Mouse (Mus musculus): ENCODE measurements at regions not wholly inside any gene's neighbourhood (a gene's known extent, or its start where the extent isn't known, plus 50 kb on each side); places are given as distances from the start of the nearest gene placed in this dataset.

DNA sequence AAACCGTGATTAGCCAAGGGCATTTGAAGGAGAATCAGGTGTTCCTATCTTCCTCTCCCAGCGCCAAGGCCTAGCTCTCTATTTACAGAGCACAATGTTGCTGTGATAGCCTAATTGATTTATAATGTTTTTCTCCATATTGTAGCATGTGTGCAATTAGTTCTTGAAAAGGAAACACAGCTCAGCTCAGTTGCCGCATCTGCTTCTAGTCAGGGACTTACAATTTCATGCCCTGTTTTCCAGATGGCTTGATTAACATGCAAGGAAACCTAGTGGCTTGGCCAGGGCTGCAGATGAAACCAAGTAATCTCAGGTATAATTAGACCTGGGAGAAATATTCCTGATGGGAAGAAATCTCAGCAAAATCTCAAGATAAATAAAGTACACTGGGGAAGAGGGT is 434.1 kb downstream of the Ets1 start:
- Histone ChIP-seq H3K9me3 (replicated peaks; ENCODE audit: low read length) (no peaks in the 10 kb centered on the region), H3K4me3 (replicated peaks in 1 of 3; ENCODE audit: low read depth in 2 of 3, low read length in 2 of 3, poor library complexity in 1 of 3) (no peak overlapping the region), H3K79me2 (replicated peaks; ENCODE audit: control insufficient read depth, extremely low read depth, insufficient read depth, poor library complexity, severe bottlenecking) (no peaks in the 10 kb centered on the region), H3K36me3 (replicated peaks in 1 of 2; ENCODE audit: control insufficient read depth in 1 of 2, insufficient read depth in 1 of 2, low read length in 1 of 2) (no peaks in the 10 kb centered on the region), H3K9ac (ENCODE audit: insufficient read depth, low read depth) (no peak overlapping the region), H3K27me3 (replicated peaks) (no peaks in the 10 kb centered on the region), H3K27ac (ENCODE audit: insufficient read depth, low read depth) (no peak overlapping the region), H3K4me2 (ENCODE audit: insufficient read depth, low read depth, poor library complexity, severe bottlenecking) (no peak overlapping the region), H3K4me1 (ENCODE audit: control insufficient read depth in 1 of 2, insufficient read depth in 2 of 2) (no peaks in the 10 kb centered on the region)
- TF ChIP-seq TCF12 (IDR thresholded peaks at IDR 0.05; ENCODE audit: low read depth, low read length) (no peak), TBP (conservative IDR thresholded peaks at IDR 0.05; ENCODE audit: low read depth, low read length) (no peak), PAX5 (IDR thresholded peaks at IDR 0.05; ENCODE audit: low read length) (no peak), RAD21 (IDR thresholded peaks at IDR 0.05; ENCODE audit: low read depth, low read length) (no peak), UBTF (IDR thresholded peaks at IDR 0.05; ENCODE audit: low read depth, low read length) (no peak), E2F4 (IDR thresholded peaks at IDR 0.05; ENCODE audit: insufficient replicate concordance, low read depth, low read length) (no peak), USF1 (IDR thresholded peaks at IDR 0.05; ENCODE audit: low read depth, low read length) (no peak), BHLHE40 (IDR thresholded peaks at IDR 0.05; ENCODE audit: low read depth, low read length) (no peak), MAX (IDR thresholded peaks at IDR 0.05; ENCODE audit: low read length) (no peak), NELFE (IDR thresholded peaks at IDR 0.05; ENCODE audit: low read depth, low read length) (no peak), POLR2A (IDR thresholded peaks at IDR 0.05; ENCODE audit: low read depth, low read length) (no peak), IRF4 (IDR thresholded peaks at IDR 0.05; ENCODE audit: low read depth, low read length) (no peak), ZKSCAN1 (IDR thresholded peaks at IDR 0.05; ENCODE audit: borderline replicate concordance, low read depth, low read length) (no peak), ZMIZ1 (IDR thresholded peaks at IDR 0.05; ENCODE audit: low read depth, low read length) (no peak), GABPA (IDR thresholded peaks at IDR 0.05; ENCODE audit: insufficient replicate concordance, low read depth, low read length) (no peak), JUN (IDR thresholded peaks at IDR 0.05; ENCODE audit: insufficient read depth, low read depth, low read length) (no peak), SMC3 (IDR thresholded peaks at IDR 0.05; ENCODE audit: low read depth, low read length) (no peak), MYC (IDR thresholded peaks at IDR 0.05; ENCODE audit: low read depth, low read length) (no peak)
- in situ Hi-C loops (cut with MboI; ENCODE audit: low pct_ligation_motif_present, low pct_unique_long_range_greater_than_20kb, low sequenced_read_pairs): no loop called here
- dilution Hi-C loops (cut with MboI; ENCODE audit: extremely low pct_ligation_motif_present, extremely low pct_unique_long_range_greater_than_20kb, low sequenced_read_pairs): no loop called here
- no peak for DNase-seq (ENCODE audit: extremely low read depth)

DNA sequence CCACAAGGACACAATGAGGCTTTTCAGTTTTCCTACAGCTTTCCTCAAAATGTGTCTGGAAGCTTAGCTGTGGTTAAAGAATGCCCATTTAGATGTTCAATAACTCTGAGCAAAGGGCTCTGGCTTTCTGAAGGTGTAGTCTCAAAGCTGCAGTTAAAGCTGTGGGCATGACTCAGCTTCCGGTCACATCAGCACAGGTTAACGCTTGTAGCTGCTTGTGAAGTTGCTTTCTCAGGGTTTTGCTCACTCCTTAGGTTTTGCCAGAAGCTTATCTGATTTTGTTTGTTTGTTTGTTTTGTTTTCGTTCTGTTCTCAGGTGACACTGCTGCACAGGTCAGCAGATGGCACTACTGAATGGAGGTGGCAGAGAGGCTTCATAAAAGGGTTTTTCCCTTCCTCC is 444.2 kb downstream of the Ets1 start:
- dilution Hi-C loops (cut with MboI; ENCODE audit: extremely low pct_ligation_motif_present, extremely low pct_unique_long_range_greater_than_20kb, low sequenced_read_pairs) (no loop called here), in situ Hi-C loops (cut with MboI; ENCODE audit: low pct_ligation_motif_present, low pct_unique_long_range_greater_than_20kb, low sequenced_read_pairs) (loop anchor here (25.0 kb wide), 1 partner anchor 668 kb away; no protein-coding TSS in a partner anchor)
- H3K9ac ChIP-seq (ENCODE audit: insufficient read depth, low read depth): no peak overlapping the region
- peaks cover 0 to 9% of the 10 kb centered on the region in 2 experiments; a peak in 2 of 4 replicates for H3K4me1 ChIP-seq (ENCODE audit: control insufficient read depth in 1 of 2, insufficient read depth in 2 of 2)
- H3K36me3 ChIP-seq (replicated peaks in 1 of 2; ENCODE audit: control insufficient read depth in 1 of 2, insufficient read depth in 1 of 2, low read length in 1 of 2): no peaks in the 10 kb centered on the region
- no peaks in the 10 kb centered on the region for H3K79me2 ChIP-seq (replicated peaks; ENCODE audit: control insufficient read depth, extremely low read depth, insufficient read depth, poor library complexity, severe bottlenecking)
- TF ChIP-seq BHLHE40 (IDR thresholded peaks at IDR 0.05; ENCODE audit: low read depth, low read length) (0 out of 2 replicates have a peak, but pooled peaks have one; percentile 11), POLR2A (IDR thresholded peaks at IDR 0.05; ENCODE audit: low read depth, low read length) (no peak), PAX5 (IDR thresholded peaks at IDR 0.05; ENCODE audit: low read length) (no peak), ETS1 (conservative IDR thresholded peaks at IDR 0.05; ENCODE audit: low read depth, low read length) (no peak)
- no peak for DNase-seq (ENCODE audit: extremely low read depth)
- H3K4me3 ChIP-seq (replicated peaks in 1 of 3; ENCODE audit: low read depth in 2 of 3, low read length in 2 of 3, poor library complexity in 1 of 3): no peak overlapping the region
- H3K27me3 ChIP-seq (replicated peaks): no peaks in the 10 kb centered on the region
- H3K27ac ChIP-seq (ENCODE audit: insufficient read depth, low read depth): no peak overlapping the region
- H3K9me3 ChIP-seq (replicated peaks; ENCODE audit: low read length): no peaks in the 10 kb centered on the region
- 0 out of 2 replicates have a peak overlapping the region, but pooled peaks have one; percentile 1 for H3K4me2 ChIP-seq (ENCODE audit: insufficient read depth, low read depth, poor library complexity, severe bottlenecking)
